Mouse (Mus musculus) G1E (cell line): Measurements from ENCODE around the gene Jag2. TPM values are rescaled to one million over a fixed set of nuclear protein-coding genes. Genes with fewer than 3 reads are reported as not detected.

Experiments used
- ATAC-seq: 2 replicates; pipeline ENCODE4 v1.8.0; 2016; ENCODE audit warnings: mild to moderate bottlenecking; ENCODE audit not compliant: insufficient number of reproducible peaks, poor library complexity, low FRiP score, severe bottlenecking; ENCODE audit errors: extremely low read depth
- DNase-seq: peaks from one replicate; pipeline ENCODE4 v3.0.0; 2012; ENCODE audit warnings: low spot score
- H3K27me3 ChIP-seq: 2 replicates; pipeline ENCODE4 v1.6.1; 2012; ENCODE audit warnings: mild to moderate bottlenecking, low read length, inconsistent platforms; ENCODE audit not compliant: insufficient read depth
- H3K36me3 ChIP-seq: replicated peaks from 2 replicates; pipeline ENCODE3; 2012; ENCODE audit warnings: mild to moderate bottlenecking, inconsistent platforms
- H3K4me1 ChIP-seq: 2 replicates; pipeline ENCODE4 v1.6.1; 2012; ENCODE audit warnings: low read depth, low read length, inconsistent platforms, mixed read lengths; ENCODE audit not compliant: insufficient read depth
- H3K4me3 ChIP-seq: 2 replicates; pipeline ENCODE4 v1.5.1; 2012; ENCODE audit warnings: low read depth, mild to moderate bottlenecking, inconsistent platforms, low read length, moderate library complexity, mixed read lengths
- H3K9me3 ChIP-seq: replicated peaks from 2 replicates; pipeline ENCODE4 v1.6.1; 2012; ENCODE audit warnings: inconsistent platforms
- CTCF ChIP-seq: IDR thresholded peaks from 2 replicates; pipeline ENCODE4 v1.5.1; 2012; ENCODE audit warnings: low read depth, low read length, inconsistent platforms, mixed read lengths
- GATA1 ChIP-seq: IDR thresholded peaks from 2 replicates; pipeline ENCODE4 v1.6.1; 2012; ENCODE audit warnings: borderline replicate concordance, low read length, inconsistent platforms, mixed read lengths
- GATA2 ChIP-seq: IDR thresholded peaks from 2 replicates; pipeline ENCODE4 v1.6.1; 2012; ENCODE audit warnings: low read depth, low read length, inconsistent platforms, borderline replicate concordance
- POLR2AphosphoS5 ChIP-seq: IDR thresholded peaks from 2 replicates; pipeline ENCODE4 v1.6.1; 2012; ENCODE audit warnings: low read depth, low read length, inconsistent platforms; ENCODE audit not compliant: insufficient replicate concordance
- TAL1 ChIP-seq: conservative IDR thresholded peaks from 2 replicates; pipeline ENCODE4 v1.6.1; 2012; ENCODE audit warnings: low read depth, low read length, inconsistent platforms, mixed read lengths
- polyA plus RNA-seq: library from polyadenylated mRNA; stranded (reverse); fragments of >175 nt; gene quantifications from 2 replicates; pipeline ENCODE4 v1.2.3, GENCODE M21; 2012
- total RNA-seq, 2 experiments: library from RNA; stranded (forward) in 1 of 2; stranded (reverse) in 1 of 2; fragments of 200-1000 nt in 1 of 2; fragments of >200 nt in 1 of 2; fragmentation: Nextera tagmentation in 1 of 2; gene quantifications; 2 replicates each; pipeline ENCODE4 v1.2.3; 2014 to 2017

The Jag2 gene
- total and polyA plus RNA-seq, 3 experiments: 0.44 to 1.8 (median 0.60) TPM

DNA sequence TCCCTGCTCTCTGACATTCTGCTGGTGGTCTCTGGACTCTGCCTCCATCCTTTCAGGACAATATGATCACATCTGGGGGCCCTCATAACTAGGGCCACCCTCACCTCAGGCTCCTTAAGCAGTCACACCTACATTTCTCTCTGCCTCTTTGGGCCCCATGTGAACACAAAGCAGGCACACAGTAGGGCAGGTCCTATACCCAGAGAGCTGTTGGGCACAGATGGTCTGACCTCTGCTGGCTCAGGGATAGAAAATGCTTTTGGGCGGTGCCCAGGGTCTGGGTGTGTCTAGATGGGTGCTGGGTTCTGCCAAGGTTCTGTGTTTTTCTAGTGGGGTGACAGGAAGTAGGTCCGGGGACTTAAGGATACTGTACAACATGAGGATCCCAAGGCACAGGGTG, 14.1 kb upstream of the Jag2 start:
- DNase-seq (no peak), ATAC-seq (no peak)
- Histone ChIP-seq H3K4me3 (no peak overlapping the region), H3K9me3 (no peaks in the 10 kb centered on the region), H3K36me3 (no peaks in the 10 kb centered on the region), H3K27me3 (peaks cover 34% of the 10 kb centered on the region), H3K4me1 (peaks cover 23% of the 10 kb centered on the region)
- TF ChIP-seq POLR2AphosphoS5 (no peak), GATA1 (no peak), CTCF (no peak), TAL1 (no peak), GATA2 (no peak)

DNA sequence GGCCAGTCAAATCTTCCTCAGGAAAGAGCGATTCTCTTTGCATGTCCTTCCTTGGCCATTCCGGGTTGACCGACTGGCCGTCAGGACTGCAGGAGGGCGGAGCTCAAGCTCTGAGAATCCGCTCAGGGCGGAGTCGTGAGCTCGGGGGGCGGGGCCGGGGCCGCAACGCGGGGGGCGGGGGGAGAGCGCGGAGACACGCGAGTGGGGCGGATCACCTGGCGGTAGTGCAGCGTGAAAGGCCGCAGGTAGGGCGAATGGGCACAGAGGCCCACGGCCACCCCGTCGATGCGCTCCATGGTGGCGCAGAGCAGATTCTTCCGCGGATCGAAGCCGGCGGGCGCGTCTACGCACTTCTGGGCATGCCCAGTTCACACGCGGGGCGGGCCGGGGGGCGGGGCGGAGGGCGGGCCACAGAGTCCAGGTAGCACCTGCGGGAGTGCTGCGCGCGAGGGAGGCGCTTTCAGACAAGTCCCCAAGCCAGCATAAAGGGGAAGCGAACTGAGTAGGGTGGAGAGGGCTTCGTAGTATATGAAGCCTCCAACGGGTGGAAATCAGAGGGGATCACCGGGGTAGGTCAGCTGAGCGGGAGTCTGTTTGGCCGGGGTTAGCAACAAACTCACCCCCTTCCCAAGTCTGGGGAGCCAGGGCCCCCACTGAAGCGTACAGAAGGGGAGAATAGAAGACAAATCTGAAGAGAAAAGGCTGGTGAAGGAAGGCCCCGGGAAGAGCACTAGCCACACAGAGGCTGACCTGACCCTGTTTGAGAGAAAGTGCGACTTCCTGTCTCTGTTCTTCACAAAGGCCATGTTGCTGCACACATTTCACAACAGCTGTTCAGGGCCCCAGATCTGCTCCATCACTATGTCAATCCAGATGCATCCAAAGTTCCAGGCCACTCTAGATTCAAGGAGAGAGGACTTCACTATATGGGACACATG, 12.5 kb upstream of the Jag2 start, which contains the start of gene Nudt14:
Nudt14 (minus strand) TSS at position 349 of the 938 bp plus-strand sequence.
- no peak for TF ChIP-seq TAL1
- no peak for TF ChIP-seq CTCF
- TF ChIP-seq GATA2: no peak
- no peak for TF ChIP-seq GATA1
- TF ChIP-seq POLR2AphosphoS5: no peak
- Histone ChIP-seq H3K36me3 (peaks cover 4% of the 10 kb centered on the region), H3K27me3 (peaks cover 23% of the 10 kb centered on the region), H3K4me1 (peaks cover 23% of the 10 kb centered on the region), H3K9me3 (no peaks in the 10 kb centered on the region), H3K4me3 (peak within 1 kb of the TSS; percentile 76)
- DNase-seq (peak; percentile 96), ATAC-seq (peak; percentile 67)

DNA sequence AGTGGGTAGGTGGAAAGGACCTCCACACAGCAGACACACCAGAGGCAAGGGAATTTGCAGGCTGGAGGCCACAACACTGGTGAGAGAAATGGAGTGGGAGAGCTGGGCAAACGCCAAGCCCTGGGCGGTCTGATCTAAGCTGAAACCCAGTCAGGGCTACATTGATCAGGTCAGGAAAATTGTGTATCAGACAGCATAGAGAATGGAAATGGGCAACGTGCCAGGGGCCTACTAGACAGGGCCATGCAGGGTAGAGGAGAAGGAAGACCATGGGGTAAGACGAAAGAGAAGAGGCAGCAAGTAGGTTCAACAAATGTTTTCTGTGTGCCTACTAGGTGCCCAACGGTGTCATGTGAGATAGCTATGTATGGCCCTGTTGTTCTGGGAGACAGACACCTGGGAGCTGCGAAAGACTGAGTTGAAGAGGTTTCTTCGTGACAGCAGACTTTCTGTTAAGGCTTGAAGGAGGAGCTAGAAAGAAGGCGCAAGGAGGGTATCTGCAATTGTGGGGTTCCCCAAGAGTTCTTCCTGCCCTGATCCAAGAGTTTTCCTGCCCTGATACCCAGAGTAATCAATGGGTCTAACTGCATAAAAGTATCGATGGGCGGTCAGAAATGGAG, 11.7 kb upstream of the Jag2 start:
- H3K4me3 ChIP-seq: peak overlapping the region; percentile 76
- no peak for TF ChIP-seq POLR2AphosphoS5
- no peak for TF ChIP-seq GATA2
- TF ChIP-seq CTCF: no peak
- TF ChIP-seq TAL1: no peak
- TF ChIP-seq GATA1: no peak
- H3K4me1 ChIP-seq: peaks cover 21% of the 10 kb centered on the region
- peaks cover 15% of the 10 kb centered on the region; the same call in 1 of the 2 replicates for H3K27me3 ChIP-seq
- H3K9me3 ChIP-seq: no peaks in the 10 kb centered on the region
- no peak for ATAC-seq
- H3K36me3 ChIP-seq: peaks cover 4% of the 10 kb centered on the region
- peak; percentile 58 for DNase-seq

DNA sequence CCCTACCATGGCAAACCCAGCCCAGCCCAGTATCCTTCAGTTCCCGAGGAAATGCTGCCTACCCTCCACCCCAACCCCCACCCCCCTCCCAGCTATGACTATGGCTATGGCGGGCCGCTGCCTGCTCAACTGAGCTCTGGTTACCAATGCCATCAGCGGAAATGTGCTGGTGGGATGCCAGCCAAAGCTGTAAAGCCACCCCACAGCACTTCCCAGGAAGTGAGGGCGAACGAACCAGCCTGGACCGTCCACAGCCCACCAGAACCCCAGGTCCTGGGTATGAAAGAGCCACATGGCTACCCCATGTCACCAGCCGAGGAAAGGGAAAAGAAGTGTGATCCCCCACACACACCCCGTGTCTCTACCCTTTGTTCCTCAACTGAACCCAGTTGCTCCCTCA, 11.1 kb upstream of the Jag2 start:
- peaks cover 4% of the 10 kb centered on the region for H3K36me3 ChIP-seq
- no peak for TF ChIP-seq GATA1
- no peak for TF ChIP-seq GATA2
- no peak for TF ChIP-seq POLR2AphosphoS5
- TF ChIP-seq TAL1: no peak
- no peak for TF ChIP-seq CTCF
- no peak overlapping the region; the same call in 1 of the 2 replicates for H3K4me3 ChIP-seq
- peaks cover 21% of the 10 kb centered on the region for H3K4me1 ChIP-seq
- no peaks in the 10 kb centered on the region for H3K9me3 ChIP-seq
- DNase-seq: no peak
- H3K27me3 ChIP-seq: peaks cover 13% of the 10 kb centered on the region; the same call in 1 of the 2 replicates
- no peak for ATAC-seq

DNA sequence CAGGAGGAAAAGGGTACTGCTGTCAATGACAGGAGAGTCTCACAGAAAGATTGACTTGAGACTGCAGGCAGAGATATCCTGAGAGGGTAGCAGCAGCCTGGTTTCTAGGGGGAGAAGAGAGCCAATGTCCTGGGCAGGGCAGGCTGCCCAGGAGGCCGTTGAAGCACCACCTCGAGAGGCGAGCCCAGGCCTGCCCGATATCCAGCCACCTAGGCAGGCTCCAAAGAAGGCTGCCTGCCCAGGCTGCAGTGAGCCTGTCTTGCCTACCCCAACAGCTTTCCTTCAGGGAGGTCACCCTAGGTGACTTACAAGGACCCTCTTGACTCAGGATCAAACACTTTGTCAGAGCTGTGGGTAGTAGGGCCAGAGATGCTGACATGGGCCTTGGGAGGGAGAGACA, 10.7 kb upstream of the Jag2 start:
- TF ChIP-seq POLR2AphosphoS5 (no peak), GATA2 (no peak), TAL1 (no peak), CTCF (no peak), GATA1 (no peak)
- H3K4me1 ChIP-seq: peaks cover 21% of the 10 kb centered on the region
- DNase-seq (no peak), ATAC-seq (no peak)
- H3K9me3 ChIP-seq: no peaks in the 10 kb centered on the region
- no peak overlapping the region for H3K4me3 ChIP-seq
- peaks cover 4% of the 10 kb centered on the region for H3K36me3 ChIP-seq
- peaks cover 8% of the 10 kb centered on the region; the same call in 1 of the 2 replicates for H3K27me3 ChIP-seq

DNA sequence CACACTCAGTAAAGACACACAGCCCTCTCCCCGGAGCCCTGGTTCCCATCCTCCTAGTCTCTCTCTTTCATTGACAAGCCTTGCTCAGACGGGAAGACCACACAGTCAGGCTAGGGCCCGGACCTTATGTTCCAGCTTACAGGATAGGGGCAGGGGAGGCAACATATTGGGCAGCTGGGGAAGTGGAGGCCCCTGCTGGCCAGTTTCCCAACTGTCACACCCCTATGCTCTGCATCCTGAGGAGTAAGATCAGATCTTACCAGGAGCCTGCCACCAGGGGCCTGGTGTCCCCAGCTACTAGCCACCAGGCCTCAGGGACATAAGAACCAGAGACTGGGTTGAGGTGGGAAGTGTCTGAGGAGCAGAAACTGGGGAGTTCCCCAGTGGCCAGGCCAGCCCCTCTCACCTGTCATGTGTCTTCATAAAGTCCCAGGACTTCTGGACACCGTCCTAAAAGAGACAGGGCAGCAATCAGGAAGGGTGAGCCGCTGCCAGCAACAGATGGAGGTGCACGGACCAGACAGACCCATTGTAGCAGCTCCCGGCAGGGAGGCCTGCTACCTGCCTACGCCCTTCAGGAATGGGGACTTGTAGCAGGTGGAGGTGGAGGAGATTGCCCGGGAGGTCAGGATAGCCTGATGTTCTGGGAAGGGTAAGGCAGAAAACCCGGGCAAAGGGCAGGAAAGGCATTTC, 9.4 kb upstream of the Jag2 start:
- TF ChIP-seq CTCF (0 out of 2 replicates have a peak, but pooled peaks have one; percentile 14), GATA2 (no peak), POLR2AphosphoS5 (no peak), TAL1 (no peak), GATA1 (no peak)
- peaks cover 14% of the 10 kb centered on the region; the same call in 1 of the 2 replicates for H3K27me3 ChIP-seq
- DNase-seq (peak; percentile 65), ATAC-seq (0 out of 2 replicates have a peak, but pooled peaks have one; percentile 35)
- peaks cover 21% of the 10 kb centered on the region for H3K4me1 ChIP-seq
- no peak overlapping the region for H3K4me3 ChIP-seq
- H3K9me3 ChIP-seq: no peaks in the 10 kb centered on the region
- peaks cover 4% of the 10 kb centered on the region for H3K36me3 ChIP-seq
